Mouse (Mus musculus) kidney, embryonic 16.5 days (tissue): ENCODE data around the gene Ddx54. TPM values are rescaled to one million over a fixed set of nuclear protein-coding genes. Genes with fewer than 3 reads are reported as not detected.

ENCODE experiments used
- ATAC-seq: fragments of 200-750 bp; cut with Nextera tagmentation; 2 replicates; pipeline ENCODE4 v1.8.0; 2017; ENCODE audit warnings: moderate TSS enrichment; ENCODE audit not compliant: low FRiP score, low TSS enrichment
- H3K27ac ChIP-seq: fragments of 300-500 bp; sonication (generic); 2 replicates; pipeline ENCODE4 v1.5.1; 2014; ENCODE audit warnings: low read length
- H3K27me3 ChIP-seq: fragments of 300-500 bp; sonication (generic); 2 replicates; pipeline ENCODE4 v1.6.1; 2014; ENCODE audit warnings: low read length, control low read depth, mixed read lengths; ENCODE audit not compliant: insufficient read depth
- H3K36me3 ChIP-seq: fragments of 300-500 bp; sonication (generic); 2 replicates; pipeline ENCODE4 v1.6.1; 2014; ENCODE audit warnings: low read length, control low read depth, mixed read lengths; ENCODE audit not compliant: insufficient read depth
- H3K4me1 ChIP-seq: fragments of 300-500 bp; sonication (generic); 2 replicates; pipeline ENCODE4 v1.6.1; 2014; ENCODE audit warnings: low read length, control low read depth, mixed read lengths; ENCODE audit not compliant: insufficient read depth
- H3K4me2 ChIP-seq: fragments of 300-500 bp; sonication (generic); replicated peaks from 2 replicates; pipeline ENCODE4 v1.6.1; 2014; ENCODE audit warnings: low read depth, low read length
- H3K4me3 ChIP-seq: fragments of 300-500 bp; sonication (generic); 2 replicates; pipeline ENCODE4 v1.5.1; 2014; ENCODE audit warnings: mild to moderate bottlenecking, low read length
- H3K9ac ChIP-seq: fragments of 300-500 bp; sonication (generic); replicated peaks from 2 replicates; pipeline ENCODE4 v1.6.1; 2014; ENCODE audit warnings: low read length
- H3K9me3 ChIP-seq: fragments of 300-500 bp; sonication (generic); 2 replicates; pipeline ENCODE4 v1.6.1; 2016; ENCODE audit warnings: low read length, control low read depth
- WGBS: fragments of 180-500 bp; shearing (Covaris S2); extraction: QIAGEN DNeasy Blood & Tissue Kit; methylation state at CpG from one replicate; pipeline ENCODE4 v1.1.7; 2014; 5-methylcytosine and 5-hydroxymethylcytosine counted together
- polyA plus RNA-seq: library from polyadenylated mRNA; unstranded; fragments of >200 nt; fragmentation: Nextera tagmentation; extraction: Ambion mirVana; gene quantifications from 2 replicates; pipeline ENCODE4 v1.2.1, GENCODE M21; 2015

The Ddx54 gene
- polyA plus RNA-seq = 53.7 and 54.8 TPM in 2 replicates

GRCm38 (mm10) chr5:120612442-120612821, at the start of gene Ddx54, which contains the start of gene Rita1:
Gene Ddx54, plus strand, starts transcription at chr5:120612739.
Gene Rita1, minus strand, starts transcription at chr5:120612589.
- WGBS = under 1% methylated on average over 22 of the region's 22 CpGs
- Histone ChIP-seq H3K9ac (peak within 1 kb of the TSS; percentile 77), H3K36me3 (peaks cover 18% of the 10 kb centered on the region), H3K4me2 (peak within 1 kb of the TSS; percentile 94), H3K4me3 (peak within 1 kb of the TSS; percentile 74), H3K27me3 (no peaks in the 10 kb centered on the region), H3K4me1 (peaks cover 14% of the 10 kb centered on the region), H3K27ac (peak within 1 kb of the TSS; percentile 89), H3K9me3 (peaks cover 4% of the 10 kb centered on the region; the same call in 1 of the 2 replicates)
- ATAC-seq = peak; percentile 83

DNA sequence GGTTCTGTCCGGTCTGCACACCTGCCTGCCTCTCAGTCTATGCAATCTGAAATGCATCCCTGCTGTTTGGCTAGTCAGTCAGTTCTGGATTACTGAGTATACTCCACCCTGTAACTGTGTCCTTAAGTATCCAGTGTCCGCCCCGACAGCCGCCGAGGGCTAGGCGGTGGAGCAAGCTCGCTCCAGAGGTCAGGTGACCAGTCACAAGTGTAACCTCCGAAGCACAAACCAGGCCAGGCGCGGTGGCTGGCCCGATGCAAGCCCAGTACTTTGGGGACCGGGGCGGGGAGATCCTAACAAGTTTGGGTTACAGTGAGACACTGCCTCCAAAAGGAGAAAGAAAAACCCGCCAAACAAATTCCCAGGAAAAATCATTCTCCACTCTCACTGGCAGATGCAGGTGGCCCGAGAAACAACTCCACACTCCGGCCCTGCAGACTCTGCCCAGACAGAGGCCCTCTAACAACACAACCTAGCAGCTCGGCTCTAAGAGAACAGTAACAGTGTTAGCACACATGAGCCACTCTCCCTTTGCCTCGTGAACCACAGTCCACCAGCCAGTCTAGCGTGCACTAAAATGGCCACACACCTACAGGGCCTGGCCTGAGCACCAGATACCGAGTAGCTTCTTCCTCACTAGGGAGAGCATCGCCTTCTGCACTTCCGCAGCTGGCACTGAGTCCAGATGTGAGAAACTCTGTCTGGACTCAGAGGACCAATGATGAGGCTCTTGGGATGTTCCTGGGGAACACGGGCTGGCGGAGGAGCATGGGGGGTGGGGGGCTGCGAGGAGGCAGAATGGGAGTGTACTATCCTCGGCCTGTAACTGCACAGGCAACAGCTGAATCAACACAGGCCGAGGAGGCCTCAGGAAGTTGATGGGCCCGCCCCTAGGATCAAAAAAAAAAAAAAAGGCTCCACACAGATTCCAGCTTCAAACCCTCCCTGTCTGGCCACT, 49.3 kb upstream of the Ddx54 start:
- Histone ChIP-seq H3K4me3 (no peak overlapping the region), H3K4me2 (peak overlapping the region; percentile 31), H3K4me1 (peaks cover 94% of the 10 kb centered on the region), H3K27ac (peak overlapping the region; percentile 96), H3K36me3 (no peaks in the 10 kb centered on the region), H3K27me3 (no peaks in the 10 kb centered on the region), H3K9me3 (no peaks in the 10 kb centered on the region), H3K9ac (peak overlapping the region; percentile 36)
- ATAC-seq = peak; percentile 69
- WGBS = 14% methylated on average over 28 of the region's 28 CpGs

DNA sequence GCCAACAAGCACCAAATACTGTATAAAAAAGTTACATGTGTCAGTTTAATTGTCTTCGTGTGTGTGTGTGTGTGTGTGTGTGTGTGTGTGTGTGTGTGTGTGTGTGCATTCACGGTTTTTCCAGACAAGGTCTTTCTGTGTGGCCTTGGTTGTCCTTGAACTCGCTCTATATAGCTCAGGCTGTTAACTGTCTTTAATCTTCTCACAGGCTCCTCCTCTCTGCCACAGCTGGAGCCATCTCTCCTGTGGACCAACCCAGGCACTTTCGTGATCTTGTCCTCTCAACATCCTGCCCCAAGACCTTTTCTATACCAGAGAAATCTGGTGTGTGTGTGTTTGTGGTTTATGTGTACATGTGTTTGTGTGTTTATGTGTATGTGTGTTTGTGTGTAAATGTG, 48.6 kb upstream of the Ddx54 start:
- ATAC-seq = no peak
- no peak overlapping the region for H3K9ac ChIP-seq
- WGBS = 26% methylated on average over 4 of the region's 4 CpGs

GRCm38 (mm10) chr5:120565171-120565905, 47.2 kb upstream of the Ddx54 start:
- H3K9me3 ChIP-seq = no peaks in the 10 kb centered on the region
- 37% methylated on average over 14 of the region's 15 CpGs for WGBS
- H3K4me2 ChIP-seq = no peak overlapping the region
- no peaks in the 10 kb centered on the region for H3K36me3 ChIP-seq
- H3K4me3 ChIP-seq = no peak overlapping the region
- no peaks in the 10 kb centered on the region for H3K27me3 ChIP-seq
- H3K27ac ChIP-seq = peak overlapping the region; percentile 76
- no peak overlapping the region for H3K9ac ChIP-seq
- ATAC-seq = no peak
- peaks cover 92% of the 10 kb centered on the region for H3K4me1 ChIP-seq

More for the DNA sequence above, 48.6 kb upstream of the Ddx54 start:
- H3K36me3 ChIP-seq = no peaks in the 10 kb centered on the region
- H3K4me1 ChIP-seq = peaks cover 94% of the 10 kb centered on the region
- H3K4me3 ChIP-seq = no peak overlapping the region
- no peaks in the 10 kb centered on the region for H3K9me3 ChIP-seq
- H3K27me3 ChIP-seq = no peaks in the 10 kb centered on the region
- no peak overlapping the region for H3K4me2 ChIP-seq
- peak overlapping the region; percentile 96 for H3K27ac ChIP-seq

- no peak for ATAC-seq
- Histone ChIP-seq H3K27me3 (no peaks in the 10 kb centered on the region), H3K9ac (no peak overlapping the region; the same call in 1 of the 2 replicates)
Observed at GRCm38 (mm10) chr5:120566101-120566500, 46.4 kb upstream of the Ddx54 start.

GRCm38 (mm10) chr5:120566681-120567252, 45.8 kb upstream of the Ddx54 start:
- H3K9me3 ChIP-seq = no peaks in the 10 kb centered on the region
- no peak for ATAC-seq
- H3K36me3 ChIP-seq = no peaks in the 10 kb centered on the region
- H3K27ac ChIP-seq = peak overlapping the region; percentile 76
- no peaks in the 10 kb centered on the region for H3K27me3 ChIP-seq
- H3K4me2 ChIP-seq = no peak overlapping the region
- no peak overlapping the region for H3K4me3 ChIP-seq
- H3K4me1 ChIP-seq = peaks cover 95% of the 10 kb centered on the region
- no peak overlapping the region for H3K9ac ChIP-seq
- 35% methylated on average over 9 of the region's 9 CpGs for WGBS

More at GRCm38 (mm10) chr5:120566101-120566500, 46.4 kb upstream of the Ddx54 start:
- Histone ChIP-seq H3K4me3 (no peak overlapping the region), H3K4me2 (no peak overlapping the region), H3K9me3 (no peaks in the 10 kb centered on the region), H3K4me1 (peaks cover 92% of the 10 kb centered on the region), H3K36me3 (no peaks in the 10 kb centered on the region), H3K27ac (peak overlapping the region; percentile 76)
- WGBS = 58% methylated on average over 5 of the region's 5 CpGs

DNA sequence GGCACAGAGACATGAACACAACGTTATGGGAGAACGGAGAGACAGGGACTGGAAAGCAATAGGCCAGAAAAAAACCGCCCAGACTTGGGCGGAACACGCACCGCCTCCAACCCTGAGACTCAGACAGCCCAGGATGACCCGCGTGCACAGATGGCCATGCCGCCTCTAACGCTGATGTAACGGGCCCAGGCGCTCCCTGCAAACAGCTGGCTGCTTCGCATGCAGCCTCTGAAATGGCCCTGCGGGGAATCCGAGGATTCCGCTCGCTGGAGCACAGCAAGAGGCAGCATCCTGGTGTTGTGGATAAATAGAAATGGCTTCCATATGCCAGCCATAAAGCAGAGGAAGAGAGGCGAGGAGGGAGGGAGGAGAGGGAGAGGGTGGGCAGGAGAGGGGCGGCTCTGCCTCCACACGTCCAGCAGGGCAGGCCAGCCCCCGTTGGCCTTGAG, 45.3 kb upstream of the Ddx54 start:
- no peak overlapping the region for H3K4me2 ChIP-seq
- 15% methylated on average over 21 of the region's 21 CpGs for WGBS
- H3K27me3 ChIP-seq = no peaks in the 10 kb centered on the region
- no peaks in the 10 kb centered on the region for H3K9me3 ChIP-seq
- no peak overlapping the region for H3K9ac ChIP-seq
- H3K36me3 ChIP-seq = no peaks in the 10 kb centered on the region
- H3K4me1 ChIP-seq = peaks cover 94% of the 10 kb centered on the region
- no peak for ATAC-seq
- H3K27ac ChIP-seq = peak overlapping the region; percentile 76
- no peak overlapping the region for H3K4me3 ChIP-seq

DNA sequence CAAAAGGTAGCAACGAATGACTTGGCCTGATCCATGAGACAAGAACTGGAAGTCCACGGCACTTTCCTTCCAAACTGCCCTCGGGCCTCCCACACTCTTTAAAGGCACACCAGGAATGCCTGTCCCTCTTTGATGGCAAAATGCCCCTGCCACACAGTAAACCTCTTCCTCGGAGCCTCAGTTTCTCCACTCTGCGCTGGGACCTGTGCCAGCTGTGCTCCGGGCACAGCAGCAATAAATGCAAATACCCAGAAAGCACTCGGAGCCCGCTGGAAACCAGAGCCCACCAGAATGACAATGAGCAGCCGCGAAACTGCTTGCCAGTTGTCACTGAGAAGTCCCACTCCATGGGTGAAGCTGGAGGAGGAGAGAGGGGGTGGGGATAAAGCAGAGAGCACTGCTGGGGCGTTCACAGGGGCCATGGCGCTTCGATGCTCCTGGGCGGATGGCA, 44.8 kb upstream of the Ddx54 start:
- H3K27me3 ChIP-seq = no peaks in the 10 kb centered on the region
- H3K9me3 ChIP-seq = no peaks in the 10 kb centered on the region
- H3K36me3 ChIP-seq = no peaks in the 10 kb centered on the region
- H3K4me1 ChIP-seq = peaks cover 91% of the 10 kb centered on the region
- H3K27ac ChIP-seq = peak overlapping the region; percentile 76
- ATAC-seq = no peak
- H3K9ac ChIP-seq = no peak overlapping the region
- 37% methylated on average over 14 of the region's 14 CpGs for WGBS
- H3K4me3 ChIP-seq = no peak overlapping the region
- no peak overlapping the region for H3K4me2 ChIP-seq

DNA sequence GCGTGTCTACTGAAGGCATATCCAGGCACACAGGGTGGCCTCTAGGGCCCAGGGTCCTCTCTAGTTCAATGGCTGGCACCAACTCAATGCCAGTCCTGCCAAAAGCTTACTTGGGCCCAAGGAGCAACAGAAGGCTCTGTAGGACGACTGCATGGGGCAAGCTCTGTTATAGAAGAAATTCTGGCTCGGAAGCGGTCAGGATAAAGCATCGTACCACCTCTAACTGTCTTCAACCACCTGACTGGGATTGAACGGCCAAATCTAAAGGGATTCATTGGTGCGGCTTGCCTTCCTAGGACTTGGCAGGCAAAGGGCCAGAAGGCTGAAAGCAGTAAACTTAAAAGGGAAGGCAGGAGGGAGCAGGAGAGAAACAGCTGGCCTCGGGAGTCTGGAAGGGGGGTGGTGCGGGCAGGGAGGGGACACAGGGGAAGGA, 44.2 kb upstream of the Ddx54 start:
- no peak overlapping the region for H3K4me2 ChIP-seq
- WGBS = 48% methylated on average over 9 of the region's 9 CpGs
- H3K27ac ChIP-seq = peak overlapping the region; percentile 76; the same call in 1 of the 2 replicates

More for the DNA sequence above, 44.2 kb upstream of the Ddx54 start:
- H3K27me3 ChIP-seq = no peaks in the 10 kb centered on the region
- peaks cover 2% of the 10 kb centered on the region; the same call in 1 of the 2 replicates for H3K36me3 ChIP-seq
- peaks cover 86% of the 10 kb centered on the region for H3K4me1 ChIP-seq
- ATAC-seq = no peak
- no peaks in the 10 kb centered on the region for H3K9me3 ChIP-seq
- H3K4me3 ChIP-seq = no peak overlapping the region
- H3K9ac ChIP-seq = peak overlapping the region; percentile 25; the same call in 1 of the 2 replicates
